Mouse (Mus musculus) macrophage (primary cell): ENCODE measurements around the gene Stac. TPM values are rescaled to one million over a fixed set of nuclear protein-coding genes. Genes with fewer than 3 reads are reported as not detected.
A peak's percentile ranks its signal among the peaks of the same experiment; 100 is the strongest.

Experiments used
- H3K27ac ChIP-seq: fragments of 350-480 bp; formaldehyde crosslinking; 2 replicates; pipeline ENCODE4 v1.9.0; 2021
- H3K36me3 ChIP-seq: fragments of 350-480 bp; formaldehyde crosslinking; 2 replicates; pipeline ENCODE4 v1.9.0; 2021; ENCODE audit errors: inconsistent target
- H3K4me3 ChIP-seq: fragments of 350-480 bp; formaldehyde crosslinking; 2 replicates; pipeline ENCODE4 v1.9.0; 2021; ENCODE audit errors: inconsistent target
- H3K79me2 ChIP-seq: fragments of 350-480 bp; formaldehyde crosslinking; 2 replicates; pipeline ENCODE4 v1.9.0; 2021; ENCODE audit errors: inconsistent target
- whole genome bisulfite sequencing: methylation state at CpG from one replicate; pipeline ENCODE4 v1.1.7; 2026; ENCODE audit warnings: inconsistent platforms; ENCODE audit not compliant: missing documents; 5-methylcytosine and 5-hydroxymethylcytosine counted together
- polyA plus RNA-seq: library from polyadenylated mRNA; stranded (reverse); fragments of 250-400 nt; gene quantifications from 3 replicates; pipeline ENCODE4 v1.2.4, GENCODE M21; 2018; ENCODE audit warnings: inconsistent platforms

Gene Stac
- polyA plus RNA-seq, 1 experiment from 2014 or later = not detected

DNA sequence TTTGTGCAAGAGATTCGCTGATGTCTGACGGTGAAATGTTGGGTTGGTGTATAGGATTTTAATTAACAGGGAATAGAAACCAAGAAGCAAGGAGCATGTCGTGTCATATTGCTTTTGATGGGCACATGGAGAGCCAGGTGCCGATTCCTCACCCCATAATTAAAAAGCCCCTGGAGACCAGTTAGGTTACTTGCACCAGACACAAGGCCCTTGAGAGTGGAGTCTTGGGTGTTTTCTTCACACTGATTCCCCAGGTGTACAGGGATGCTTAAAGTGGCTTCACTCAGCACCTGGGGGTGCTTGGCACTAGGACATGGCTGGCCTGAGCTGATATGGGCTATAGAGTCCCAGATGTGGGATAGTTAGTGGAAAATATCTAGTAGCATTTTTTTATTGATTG lies 35.1 kb downstream of the Stac start:
- Histone ChIP-seq H3K36me3 (no peaks in the 10 kb centered on the region), H3K27ac (no peak overlapping the region), H3K4me3 (no peak overlapping the region), H3K79me2 (no peaks in the 10 kb centered on the region)
- 98% methylated on average over 4 of the region's 4 CpGs for WGBS

DNA sequence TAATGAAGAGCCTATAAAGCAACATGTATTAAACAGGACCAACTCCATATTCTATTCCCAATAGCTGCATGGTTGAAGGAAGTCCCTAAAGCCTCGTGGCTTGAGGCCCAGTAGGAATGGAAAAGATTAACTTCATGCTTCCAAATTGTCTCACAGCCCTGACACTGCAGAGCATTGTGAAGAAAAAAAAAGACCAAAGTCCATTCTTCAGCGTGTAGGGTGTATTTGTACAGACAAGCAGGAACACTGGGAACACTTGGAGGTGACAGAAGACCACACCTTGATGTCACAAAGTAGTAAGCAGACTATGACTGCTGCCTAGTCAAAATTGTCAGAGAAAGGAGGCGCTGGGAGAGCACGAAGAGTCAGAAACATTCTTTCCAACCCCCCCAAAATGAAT lies 45.9 kb downstream of the Stac start:
- WGBS = 77% methylated on average over 4 of the region's 4 CpGs
- Histone ChIP-seq H3K4me3 (no peak overlapping the region), H3K79me2 (no peaks in the 10 kb centered on the region), H3K36me3 (no peaks in the 10 kb centered on the region), H3K27ac (no peak overlapping the region)

DNA sequence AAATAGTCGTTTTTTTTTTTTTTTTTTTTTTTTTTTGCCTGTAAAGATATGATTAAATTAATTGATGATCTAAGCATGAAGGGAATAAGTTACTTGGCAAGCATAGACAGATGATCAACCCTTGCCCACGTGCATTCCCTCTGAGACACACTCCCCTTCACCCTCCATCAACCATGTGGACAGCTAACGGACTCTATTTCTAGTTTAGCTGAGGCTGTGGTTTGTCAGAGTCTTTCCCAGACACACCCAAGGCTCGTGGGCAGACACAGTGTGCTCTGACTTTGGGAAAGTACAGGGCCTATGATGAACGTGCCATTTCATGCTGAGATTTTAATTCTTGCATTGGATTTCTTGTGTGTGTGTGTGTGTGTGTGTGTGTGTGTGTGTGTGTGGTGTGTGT lies 46.8 kb downstream of the Stac start:
- no peaks in the 10 kb centered on the region for H3K79me2 ChIP-seq
- H3K4me3 ChIP-seq = no peak overlapping the region
- no peaks in the 10 kb centered on the region for H3K36me3 ChIP-seq
- H3K27ac ChIP-seq = no peak overlapping the region
- 65% methylated on average over 4 of the region's 5 CpGs for WGBS

DNA sequence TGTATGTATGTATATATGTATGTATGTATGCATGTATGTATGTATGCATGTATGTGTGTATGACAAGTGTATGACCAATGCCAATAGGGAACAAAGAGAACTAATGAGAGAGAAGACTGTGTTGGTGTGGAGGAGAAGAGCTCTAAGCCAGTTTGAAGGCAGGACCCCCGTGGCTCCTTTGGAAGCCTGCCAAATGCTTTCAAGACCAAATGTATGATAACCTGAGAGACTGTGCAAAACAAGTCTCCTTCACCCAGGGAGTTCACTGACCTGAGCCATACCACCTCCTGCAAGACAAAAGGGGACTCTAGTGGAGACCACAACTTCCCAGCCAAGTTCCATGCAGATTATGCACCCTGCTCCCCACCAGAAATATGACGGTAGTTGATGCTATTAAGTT lies 52.5 kb downstream of the Stac start:
- no peak overlapping the region for H3K27ac ChIP-seq
- H3K36me3 ChIP-seq = no peaks in the 10 kb centered on the region
- H3K79me2 ChIP-seq = no peaks in the 10 kb centered on the region
- 71% methylated on average over 2 of the region's 2 CpGs for WGBS
- no peak overlapping the region for H3K4me3 ChIP-seq

DNA sequence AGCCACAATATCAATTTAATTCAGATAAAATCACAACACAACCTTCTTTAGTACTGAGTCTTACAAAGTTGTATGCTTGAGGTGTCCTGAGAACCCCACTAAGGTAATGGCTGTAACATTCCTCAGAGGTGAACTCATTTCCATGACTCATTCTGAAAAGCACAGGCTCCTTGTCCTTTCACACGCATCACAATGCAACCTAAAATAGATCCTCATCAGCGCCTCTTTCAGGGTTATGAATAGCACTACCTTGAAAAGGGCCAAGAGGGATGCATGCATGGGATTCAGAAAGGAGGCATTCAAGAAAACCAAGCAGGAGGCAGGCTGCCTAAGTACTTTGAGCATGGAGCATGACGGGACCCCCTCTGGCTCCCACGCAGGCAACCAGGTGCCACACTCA lies 57.3 kb downstream of the Stac start:
- H3K27ac ChIP-seq = no peak overlapping the region
- no peak overlapping the region for H3K4me3 ChIP-seq
- WGBS = 80% methylated on average over 4 of the region's 4 CpGs
- H3K36me3 ChIP-seq = no peaks in the 10 kb centered on the region
- no peaks in the 10 kb centered on the region for H3K79me2 ChIP-seq

DNA sequence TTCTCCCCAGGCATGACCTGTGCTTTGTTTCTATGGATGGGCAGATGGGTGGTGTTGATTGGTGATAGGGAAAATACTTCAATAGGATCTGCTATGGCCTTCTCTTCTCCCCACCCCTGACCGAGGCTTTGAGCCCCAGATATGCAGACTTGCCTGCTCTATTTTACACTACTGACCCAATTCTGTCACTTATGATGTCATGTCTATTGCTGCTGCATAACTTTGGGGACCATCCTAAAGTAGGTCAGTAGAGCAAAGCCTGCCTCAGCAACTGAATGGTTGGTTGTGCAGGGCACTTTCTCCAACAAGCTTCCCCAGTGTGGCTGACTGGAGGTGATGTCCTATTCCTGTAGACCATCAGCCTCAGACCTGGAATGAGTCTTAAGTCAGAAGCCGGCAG lies 69.0 kb downstream of the Stac start:
- no peak overlapping the region for H3K27ac ChIP-seq
- H3K4me3 ChIP-seq = no peak overlapping the region
- no peaks in the 10 kb centered on the region for H3K36me3 ChIP-seq
- 87% methylated on average over 2 of the region's 2 CpGs for WGBS
- H3K79me2 ChIP-seq = no peaks in the 10 kb centered on the region

DNA sequence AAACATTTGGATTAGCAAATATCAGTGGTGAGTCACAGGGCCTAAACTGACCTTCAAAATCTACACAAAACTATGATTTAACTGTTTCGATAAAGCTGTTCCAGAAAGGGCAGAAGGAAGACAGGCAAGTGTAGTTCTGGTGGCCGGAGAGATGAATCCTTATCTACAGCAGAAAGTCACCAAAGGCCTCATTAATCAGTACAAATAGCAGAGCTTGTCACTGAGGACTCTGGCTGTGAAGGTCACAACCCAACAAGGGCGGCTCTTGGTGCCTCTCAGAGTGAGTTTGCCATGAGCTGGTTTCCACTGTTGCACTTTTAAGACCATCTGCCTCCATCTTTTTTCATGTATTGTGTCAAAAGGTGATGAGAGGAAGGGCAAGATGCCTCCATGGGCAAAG lies 78.8 kb downstream of the Stac start:
- no peaks in the 10 kb centered on the region for H3K36me3 ChIP-seq
- 92% methylated on average over 3 of the region's 3 CpGs for WGBS
- no peaks in the 10 kb centered on the region for H3K79me2 ChIP-seq
- no peak overlapping the region for H3K4me3 ChIP-seq
- no peak overlapping the region for H3K27ac ChIP-seq

DNA sequence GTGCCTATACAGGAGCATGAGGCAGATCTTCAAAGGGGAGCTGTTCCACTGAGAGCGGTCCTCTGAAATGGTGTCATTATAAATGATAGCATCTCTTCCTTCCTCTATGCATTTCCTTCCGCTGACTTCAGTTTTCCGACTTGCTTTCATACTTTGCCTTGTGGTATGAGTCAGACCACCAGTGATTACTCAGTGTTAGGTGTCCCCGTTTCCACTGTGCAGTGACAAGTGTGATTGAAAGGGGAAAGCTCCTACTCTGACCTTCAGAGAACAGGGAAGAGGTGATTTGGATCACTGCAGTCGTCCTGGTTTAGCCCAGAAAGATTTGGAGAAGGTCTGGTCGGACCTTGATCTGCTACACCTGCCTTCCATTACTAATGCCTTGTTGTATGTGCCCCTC lies 81.4 kb downstream of the Stac start:
- Histone ChIP-seq H3K79me2 (no peaks in the 10 kb centered on the region), H3K27ac (no peak overlapping the region), H3K4me3 (no peak overlapping the region), H3K36me3 (no peaks in the 10 kb centered on the region)
- WGBS = 29% methylated on average over 6 of the region's 6 CpGs

DNA sequence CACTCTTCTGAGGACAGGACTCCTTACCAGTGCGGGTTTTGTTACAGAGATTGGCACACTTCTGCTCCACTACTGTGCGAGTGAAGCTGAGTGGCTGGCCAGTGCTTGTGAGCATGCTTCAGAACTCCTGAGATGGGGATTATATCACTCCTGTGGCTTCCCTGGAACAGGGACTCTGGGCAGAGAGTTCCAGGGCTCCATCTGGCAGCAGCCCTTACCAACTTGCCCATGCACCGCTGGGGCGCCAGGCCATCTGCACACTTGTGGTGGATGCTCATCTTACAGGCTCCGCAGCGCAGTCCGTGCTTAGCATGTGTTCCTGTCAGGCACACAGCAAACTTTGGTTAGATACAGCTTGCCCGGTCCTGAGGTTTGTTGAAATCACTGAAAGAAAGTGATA lies 83.5 kb downstream of the Stac start:
- no peaks in the 10 kb centered on the region for H3K36me3 ChIP-seq
- H3K79me2 ChIP-seq = no peaks in the 10 kb centered on the region
- H3K4me3 ChIP-seq = no peak overlapping the region
- 93% methylated on average over 8 of the region's 8 CpGs for WGBS
- no peak overlapping the region for H3K27ac ChIP-seq

DNA sequence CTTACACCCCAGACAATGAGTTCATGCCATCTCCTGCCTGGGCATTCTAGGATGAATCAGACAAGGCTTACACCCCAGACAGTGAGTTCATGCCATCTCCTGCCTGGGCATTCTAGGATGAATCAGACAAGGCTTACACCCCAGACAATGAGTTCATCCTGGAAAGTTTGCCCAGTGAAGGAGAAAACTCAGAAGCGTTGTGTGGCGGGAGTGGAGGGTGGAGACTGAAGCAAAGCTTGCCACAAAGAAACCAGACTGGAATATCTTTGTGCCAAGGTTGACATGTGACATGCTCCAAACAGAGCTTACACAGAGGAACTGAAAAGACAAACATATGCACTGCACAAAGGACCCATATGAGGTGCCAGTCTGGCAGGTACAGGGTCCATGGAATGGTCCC lies 102.6 kb downstream of the Stac start:
- no peak overlapping the region for H3K4me3 ChIP-seq
- 90% methylated on average over 2 of the region's 2 CpGs for WGBS
- no peaks in the 10 kb centered on the region for H3K79me2 ChIP-seq
- H3K27ac ChIP-seq = no peak overlapping the region
- no peaks in the 10 kb centered on the region for H3K36me3 ChIP-seq

DNA sequence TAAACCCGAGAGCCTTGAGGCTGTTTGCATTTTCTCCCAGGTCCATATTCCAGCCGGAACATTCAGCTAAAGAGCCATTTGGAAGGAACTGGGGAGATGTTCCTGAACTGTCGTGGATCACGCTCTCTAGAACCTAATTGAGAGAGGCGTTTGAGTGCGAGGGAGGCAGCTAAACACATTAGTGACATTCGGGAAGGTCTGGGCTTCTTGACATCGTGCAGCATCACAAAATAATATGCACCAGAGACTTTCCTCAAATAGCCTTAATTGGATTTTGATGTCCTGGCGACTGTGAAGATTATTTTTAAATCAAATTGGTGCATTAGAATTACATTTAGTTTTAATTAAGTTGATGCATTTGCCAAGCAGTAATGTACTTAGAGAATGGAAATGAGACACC lies 111.4 kb downstream of the Stac start:
- Histone ChIP-seq H3K36me3 (no peaks in the 10 kb centered on the region), H3K27ac (no peak overlapping the region), H3K4me3 (no peak overlapping the region), H3K79me2 (no peaks in the 10 kb centered on the region)
- 97% methylated on average over 9 of the region's 9 CpGs for WGBS

DNA sequence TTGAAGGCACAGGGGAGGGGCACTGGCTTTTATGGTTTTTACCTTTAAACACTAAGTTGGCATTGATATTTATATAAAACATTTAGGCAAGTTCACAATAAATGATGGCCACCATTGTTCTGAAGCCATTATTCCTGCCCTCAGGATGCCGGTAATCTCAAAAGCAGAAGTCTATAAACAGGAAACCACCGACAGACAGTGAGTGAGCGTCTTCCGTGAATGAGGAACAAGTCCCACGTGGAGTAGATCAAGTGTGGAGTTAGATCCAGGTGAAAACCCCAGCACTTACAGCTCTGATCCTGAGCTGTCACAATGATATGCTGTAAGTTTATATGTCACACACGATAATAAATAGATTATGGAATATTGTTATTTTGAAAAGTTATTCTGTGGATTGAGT lies 112.7 kb downstream of the Stac start:
- Histone ChIP-seq H3K36me3 (no peaks in the 10 kb centered on the region), H3K4me3 (no peak overlapping the region), H3K27ac (no peak overlapping the region), H3K79me2 (no peaks in the 10 kb centered on the region)
- 25% methylated on average over 6 of the region's 6 CpGs for WGBS

DNA sequence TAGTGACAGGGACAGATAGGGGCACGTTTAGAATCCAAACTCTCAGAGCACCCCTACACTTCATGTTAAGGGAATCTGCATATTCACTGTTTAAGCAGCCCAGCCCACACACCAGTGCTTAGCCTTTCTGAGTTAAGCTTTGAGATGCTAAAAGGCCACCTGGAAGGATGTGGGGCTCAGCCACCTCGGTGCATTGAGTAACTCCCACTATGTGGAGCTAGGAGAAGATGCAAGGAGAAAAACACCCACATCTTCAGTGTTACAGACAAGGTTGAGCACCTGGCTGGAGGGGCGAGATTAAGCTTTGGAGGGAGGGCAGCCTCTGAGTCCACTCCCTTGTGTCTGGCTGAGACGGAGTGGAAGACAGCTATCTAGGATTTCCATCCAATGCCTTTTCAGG lies 114.3 kb downstream of the Stac start:
- 79% methylated on average over 4 of the region's 4 CpGs for WGBS
- Histone ChIP-seq H3K4me3 (no peak overlapping the region), H3K36me3 (no peaks in the 10 kb centered on the region), H3K79me2 (no peaks in the 10 kb centered on the region), H3K27ac (no peak overlapping the region)

DNA sequence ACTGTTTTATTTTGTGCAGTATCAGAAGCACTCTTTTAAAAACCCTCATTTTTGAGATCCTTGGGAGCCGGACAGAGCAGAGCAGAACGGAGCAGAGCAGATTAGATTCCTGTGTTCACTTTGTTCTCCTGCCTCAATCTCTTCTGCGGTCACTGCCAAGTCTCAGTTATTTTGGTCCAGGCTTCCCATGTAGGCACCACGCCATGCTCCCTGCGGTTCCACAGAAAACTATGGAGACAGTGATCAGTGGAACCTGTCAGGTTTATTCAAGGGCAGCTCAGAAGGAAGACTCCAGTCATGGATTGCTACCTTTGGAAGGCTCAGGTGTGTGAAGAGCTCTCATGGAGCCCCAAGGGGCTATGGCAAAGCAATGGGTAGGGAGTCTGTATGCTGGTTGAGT lies 116.3 kb downstream of the Stac start:
- Histone ChIP-seq H3K36me3 (no peaks in the 10 kb centered on the region), H3K4me3 (no peak overlapping the region), H3K27ac (no peak overlapping the region), H3K79me2 (no peaks in the 10 kb centered on the region)
- 98% methylated on average over 5 of the region's 5 CpGs for WGBS

DNA sequence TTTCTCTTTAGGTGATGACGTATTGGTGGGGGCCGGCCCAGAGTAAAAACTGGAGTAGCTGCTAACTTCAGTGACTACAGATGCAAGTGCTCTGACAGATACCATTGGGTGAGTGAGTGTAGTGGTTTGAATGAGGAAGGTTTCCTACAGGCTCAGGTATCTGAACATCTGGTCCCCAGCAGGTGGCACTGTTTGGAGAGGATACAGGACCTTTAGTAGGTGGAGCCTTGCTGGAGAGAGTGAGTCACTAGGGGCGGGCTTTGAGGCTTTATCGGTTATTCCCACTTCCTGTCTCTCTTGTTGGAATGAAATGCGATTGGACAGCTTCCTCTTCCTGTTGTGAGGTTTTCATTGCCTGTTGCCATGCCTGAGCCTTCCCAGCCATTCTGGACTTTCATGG lies 118.5 kb downstream of the Stac start:
- Histone ChIP-seq H3K36me3 (no peaks in the 10 kb centered on the region), H3K4me3 (no peak overlapping the region), H3K79me2 (no peaks in the 10 kb centered on the region), H3K27ac (no peak overlapping the region)
- 57% methylated on average over 5 of the region's 5 CpGs for WGBS

DNA sequence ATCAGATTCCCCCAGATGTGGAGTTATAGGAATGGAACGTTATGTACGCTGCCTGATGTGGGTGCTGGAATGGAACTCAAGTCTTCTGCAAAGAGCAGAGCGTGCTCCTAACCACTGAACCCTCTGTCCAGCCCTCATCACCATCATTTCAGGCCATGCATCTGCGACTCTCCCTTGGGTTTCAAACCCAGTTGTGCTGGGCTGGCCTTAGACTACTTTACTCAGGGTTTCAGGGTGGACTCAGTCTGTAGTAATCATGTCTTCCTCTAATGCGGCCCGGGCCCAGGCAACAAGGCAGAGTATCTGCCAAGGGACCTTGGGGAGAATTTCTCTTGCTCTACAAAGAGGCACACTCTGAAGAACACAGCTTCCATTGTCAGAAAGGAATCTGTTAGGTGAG lies 126.0 kb downstream of the Stac start:
- Histone ChIP-seq H3K36me3 (no peaks in the 10 kb centered on the region), H3K27ac (peak overlapping the region; percentile 82; the same call in 1 of the 2 replicates), H3K79me2 (no peaks in the 10 kb centered on the region), H3K4me3 (no peak overlapping the region)
- WGBS = 94% methylated on average over 6 of the region's 6 CpGs
